Mouse (Mus musculus): ENCODE results near the gene Slc29a2.

The Slc29a2 gene

DNA sequence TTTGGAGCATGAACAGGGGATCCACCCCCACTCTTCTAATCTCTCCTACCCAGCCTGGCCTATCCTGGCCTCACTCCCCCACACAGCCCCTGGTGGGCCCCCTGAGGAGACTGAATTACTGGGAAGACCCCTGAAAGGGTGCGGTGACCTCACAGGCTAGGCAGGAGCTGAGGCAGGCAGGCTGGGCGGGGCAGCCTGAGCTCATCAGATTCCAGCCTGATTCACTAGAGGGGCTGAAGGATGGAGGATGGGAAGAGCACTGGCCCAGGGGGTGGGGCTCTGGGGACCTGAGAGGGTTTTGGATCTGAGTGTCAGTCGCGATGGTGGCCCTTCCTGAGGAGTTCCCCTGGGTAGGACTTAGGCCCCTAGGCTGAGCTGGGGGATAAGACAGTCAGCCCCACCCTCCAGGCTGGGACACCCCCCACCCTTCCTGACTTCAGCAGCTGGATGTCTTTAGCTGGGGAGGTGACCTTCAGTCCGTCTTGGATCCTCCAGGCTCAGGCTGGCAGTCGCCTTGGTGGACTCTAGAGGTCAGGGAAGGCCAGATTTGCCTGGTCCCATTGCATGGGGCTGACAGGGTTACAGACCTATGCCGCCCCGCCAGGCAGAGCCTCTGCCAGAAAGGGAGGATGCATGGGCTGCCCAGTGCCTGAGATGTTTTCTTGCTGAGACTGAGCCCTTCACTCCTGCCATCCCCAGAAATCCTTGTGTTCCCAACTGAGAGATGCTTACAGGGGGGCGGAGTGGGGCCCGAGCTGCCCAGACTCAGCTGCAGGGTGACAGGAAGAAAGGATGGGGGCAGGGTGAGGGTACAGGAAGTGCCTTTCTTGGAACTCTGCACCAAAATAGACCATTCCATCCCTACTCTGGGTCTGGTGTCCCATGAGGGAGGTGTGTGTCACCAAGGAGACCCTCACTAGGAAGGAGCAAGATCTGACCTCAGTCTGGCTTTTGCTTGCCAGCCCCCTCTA is 35.4 kb downstream of the Slc29a2 start:
- DNase-seq (ENCODE audit: low read depth, low spot score) = no peak

DNA sequence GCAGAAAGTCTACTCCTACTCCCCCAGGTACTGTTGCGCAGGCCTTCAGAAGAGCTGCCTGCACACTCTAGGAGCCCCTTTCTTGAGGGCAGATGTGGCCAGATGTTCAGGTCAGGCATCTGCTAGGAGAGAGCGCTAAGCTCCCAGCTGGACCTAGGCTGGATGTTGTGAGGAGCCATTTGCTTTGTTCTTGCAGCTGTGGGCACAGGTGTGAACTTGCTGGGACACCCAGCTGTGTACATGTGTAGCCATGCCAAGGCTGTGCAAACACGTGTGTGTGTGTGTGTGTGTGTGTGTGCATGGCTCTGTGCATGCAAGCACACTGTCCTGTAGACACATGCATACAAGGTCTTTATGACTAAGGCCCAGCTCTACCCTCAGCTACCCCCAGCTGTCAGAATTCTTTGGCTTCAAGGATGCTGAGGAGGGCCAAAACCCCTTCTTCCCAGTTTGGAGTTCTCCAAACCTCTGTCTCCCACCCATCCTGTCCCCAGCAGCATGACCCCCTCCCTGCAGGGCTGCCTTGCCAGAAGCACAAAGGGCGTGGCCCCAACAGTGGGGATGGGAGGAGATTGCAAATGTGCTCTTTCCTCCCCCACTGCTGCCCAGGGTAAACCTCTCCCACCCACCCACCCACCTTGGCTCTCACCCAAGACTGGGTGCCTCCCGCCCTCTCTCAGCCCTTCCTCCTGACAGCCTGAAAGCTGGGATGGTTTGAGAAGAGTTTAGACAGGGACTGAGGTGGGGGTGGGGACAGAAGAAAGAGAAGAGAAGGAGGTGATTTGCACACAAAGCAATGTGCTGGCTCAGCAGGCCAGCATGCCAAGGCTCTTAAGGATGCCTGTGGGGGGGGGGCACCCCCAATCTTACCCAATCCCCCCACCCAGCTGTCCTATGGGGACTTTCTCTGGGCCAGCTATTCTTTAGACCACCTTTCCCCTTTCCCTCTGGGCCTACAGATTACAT is 37.0 kb downstream of the Slc29a2 start:
- peak; percentile 11 for DNase-seq (ENCODE audit: low read depth, low spot score)

DNA sequence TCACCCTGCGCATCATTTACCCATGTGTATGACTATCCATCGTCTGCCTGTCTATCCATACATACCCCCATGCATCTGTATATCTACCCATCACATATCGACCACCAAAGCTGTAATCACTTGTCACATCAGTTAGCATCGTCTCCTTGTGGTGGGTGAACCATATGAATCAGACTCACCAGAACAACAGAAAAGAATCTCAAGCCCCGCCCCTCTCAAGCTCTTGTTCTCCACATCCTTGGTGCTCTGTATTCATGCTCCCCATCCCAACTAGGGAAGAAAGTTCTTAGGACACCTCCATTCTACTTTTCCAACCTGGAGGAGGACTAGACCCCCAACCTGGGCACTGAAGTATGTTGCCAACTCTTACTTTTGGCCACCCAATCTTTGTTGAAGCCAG is 38.4 kb downstream of the Slc29a2 start:
- no peak for DNase-seq (ENCODE audit: low read depth, low spot score)

DNA sequence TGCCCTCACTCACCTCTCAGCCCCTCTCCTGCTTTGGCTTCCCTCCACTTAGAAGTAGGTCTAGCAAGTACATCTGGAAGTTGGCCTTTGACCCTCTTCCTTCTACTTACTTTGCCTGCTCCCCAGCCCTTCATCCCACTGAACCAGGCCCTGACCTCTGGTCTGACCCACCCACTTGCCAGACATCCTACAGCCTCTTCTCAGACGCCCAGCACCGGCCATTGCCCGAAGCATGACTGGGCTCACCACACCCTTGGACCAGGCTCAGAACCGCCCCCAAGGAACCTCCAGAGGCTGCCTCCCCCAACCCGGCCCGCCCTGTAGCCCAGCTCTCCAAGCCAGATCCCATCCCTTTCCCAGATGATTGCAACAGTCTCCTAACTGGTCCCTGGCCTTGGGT is 38.8 kb downstream of the Slc29a2 start:
- DNase-seq (ENCODE audit: low read depth, low spot score) = no peak

DNA sequence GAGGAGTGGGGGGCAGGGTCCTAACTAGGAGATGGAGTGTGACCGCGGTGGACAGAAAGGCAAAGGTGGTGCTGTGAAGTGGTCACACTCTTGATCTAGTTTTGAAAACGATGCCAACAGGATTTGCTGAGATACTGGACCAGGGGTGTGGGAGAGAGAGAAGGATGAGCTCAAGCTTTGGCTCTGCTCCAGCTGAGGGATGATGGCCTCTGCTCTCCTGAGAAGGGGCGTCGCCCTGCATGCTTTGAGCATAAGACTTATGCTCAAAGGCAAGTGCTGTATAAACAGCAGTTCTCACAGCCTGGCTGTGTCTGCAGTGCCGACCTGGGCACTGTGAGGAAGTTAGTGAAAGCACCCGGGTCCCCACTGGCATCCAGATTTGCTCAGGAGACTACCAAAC is 41.4 kb downstream of the Slc29a2 start:
- no peak for DNase-seq (ENCODE audit: low read depth, low spot score)

DNA sequence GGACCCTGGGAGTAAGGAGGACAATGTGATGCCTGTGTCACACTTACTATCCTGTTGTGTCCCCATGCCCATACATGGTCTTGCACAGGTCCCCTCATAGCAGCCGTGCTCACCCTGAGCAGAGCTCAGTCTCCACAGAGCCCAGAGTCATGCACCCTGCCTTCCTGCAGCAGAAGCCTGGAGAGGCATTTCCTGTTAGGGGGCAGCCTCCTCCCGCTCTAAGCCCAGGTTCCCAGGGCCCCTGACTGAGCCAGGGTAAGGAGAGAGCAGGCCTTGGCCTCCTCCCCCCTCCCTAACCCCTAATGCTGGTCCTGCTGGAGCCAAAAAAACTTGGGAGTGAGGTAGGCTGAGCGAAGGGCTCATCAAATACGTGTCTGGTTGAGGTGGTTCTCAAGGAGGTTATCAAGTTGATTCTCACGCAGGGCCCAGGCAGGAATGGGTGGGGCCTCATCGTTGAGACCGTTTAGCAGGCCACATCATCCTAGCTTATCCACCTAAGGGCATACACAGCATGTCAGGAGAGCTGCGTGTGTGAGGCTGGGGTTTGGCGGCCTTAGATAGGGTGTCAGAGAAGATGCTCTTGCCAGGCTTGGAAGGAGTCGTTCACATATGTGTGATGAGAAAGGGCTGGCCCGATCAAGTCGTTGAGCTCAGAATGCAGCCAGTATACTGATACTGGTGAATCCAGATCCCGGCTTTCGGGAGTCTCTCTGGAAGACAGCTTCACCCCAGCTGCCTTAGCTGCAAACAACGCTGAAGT is 43.6 kb downstream of the Slc29a2 start:
- no peak for DNase-seq (ENCODE audit: low read depth, low spot score)

DNA sequence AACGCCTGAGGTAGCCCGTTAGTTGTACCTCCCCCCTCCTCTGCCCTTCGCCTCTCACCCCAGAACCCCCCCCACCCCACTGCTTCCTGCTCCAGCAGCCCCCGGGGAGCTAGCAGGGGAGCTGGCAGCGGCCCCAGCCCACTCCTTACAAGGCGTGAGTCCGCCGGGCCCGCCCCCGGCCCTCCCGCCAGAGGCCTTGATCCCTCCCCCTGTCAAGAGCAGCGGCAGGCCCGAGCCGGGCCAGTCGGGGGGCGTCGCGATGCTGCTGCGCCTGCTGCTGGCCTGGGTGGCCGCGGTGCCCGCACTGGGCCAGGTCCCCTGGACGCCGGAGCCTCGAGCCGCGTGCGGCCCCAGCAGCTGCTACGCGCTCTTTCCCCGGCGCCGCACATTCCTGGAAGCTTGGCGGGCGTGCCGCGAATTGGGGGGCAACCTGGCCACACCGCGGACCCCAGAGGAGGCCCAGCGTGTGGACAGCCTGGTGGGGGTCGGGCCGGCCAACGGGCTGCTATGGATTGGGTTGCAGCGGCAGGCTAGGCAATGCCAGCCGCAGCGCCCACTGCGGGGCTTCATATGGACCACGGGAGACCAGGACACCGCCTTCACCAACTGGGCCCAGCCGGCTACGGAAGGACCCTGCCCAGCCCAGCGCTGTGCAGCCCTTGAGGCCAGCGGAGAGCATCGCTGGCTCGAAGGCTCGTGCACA is 44.4 kb downstream of the Slc29a2 start, which contains the start of gene Cd248:
TSS of gene Cd248 (plus strand) at position 212 of the 703 bp plus-strand sequence.
- no peak for DNase-seq (ENCODE audit: low read depth, low spot score)

DNA sequence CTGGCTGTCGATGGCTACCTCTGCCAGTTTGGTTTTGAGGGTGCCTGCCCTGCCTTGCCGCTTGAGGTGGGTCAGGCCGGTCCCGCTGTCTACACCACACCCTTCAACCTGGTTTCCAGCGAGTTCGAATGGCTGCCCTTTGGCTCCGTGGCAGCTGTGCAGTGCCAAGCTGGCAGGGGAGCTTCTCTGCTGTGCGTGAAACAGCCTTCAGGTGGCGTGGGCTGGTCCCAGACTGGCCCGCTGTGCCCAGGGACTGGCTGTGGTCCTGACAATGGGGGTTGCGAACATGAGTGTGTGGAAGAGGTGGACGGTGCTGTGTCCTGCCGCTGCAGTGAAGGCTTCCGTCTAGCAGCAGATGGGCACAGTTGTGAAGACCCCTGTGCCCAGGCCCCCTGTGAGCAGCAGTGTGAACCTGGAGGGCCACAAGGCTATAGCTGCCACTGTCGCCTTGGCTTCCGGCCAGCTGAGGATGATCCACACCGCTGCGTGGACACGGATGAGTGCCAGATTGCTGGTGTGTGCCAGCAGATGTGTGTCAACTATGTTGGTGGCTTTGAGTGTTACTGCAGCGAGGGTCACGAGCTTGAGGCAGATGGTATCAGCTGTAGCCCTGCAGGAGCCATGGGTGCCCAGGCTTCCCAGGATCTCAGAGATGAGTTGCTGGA is 45.0 kb downstream of the Slc29a2 start:
- DNase-seq (ENCODE audit: low read depth, low spot score) = no peak

- DNase-seq (ENCODE audit: low read depth, low spot score) = no peak
These were observed 45.8 kb downstream of the Slc29a2 start for GRCm38 (mm10) chr19:5069486-5069885.

GRCm38 (mm10) chr19:5069978-5070377 is 46.3 kb downstream of the Slc29a2 start:
- DNase-seq (ENCODE audit: low read depth, low spot score) = no peak

DNA sequence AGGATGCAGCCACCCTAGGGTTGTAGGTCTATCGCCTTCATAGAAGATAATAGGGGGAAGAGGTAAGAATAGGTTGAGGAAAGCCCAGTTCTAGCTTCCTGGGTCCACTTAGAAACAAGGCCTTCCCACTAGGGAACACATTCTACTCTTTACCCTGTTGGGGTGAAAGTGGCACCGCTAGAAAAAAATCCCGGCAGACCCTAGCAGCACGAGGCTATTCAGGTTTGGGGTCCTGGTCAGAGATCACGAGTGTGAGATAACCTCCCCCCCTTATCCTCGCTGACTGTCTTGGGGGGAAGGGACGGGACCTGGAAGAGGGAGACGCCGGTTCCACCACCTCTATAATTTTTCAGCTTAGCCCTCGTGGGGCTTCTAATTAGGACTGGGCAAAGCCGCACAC is 47.4 kb downstream of the Slc29a2 start:
- no peak for DNase-seq (ENCODE audit: low read depth, low spot score)

GRCm38 (mm10) chr19:5071545-5072369 is 48.1 kb downstream of the Slc29a2 start:
- peak; percentile 93 for DNase-seq (ENCODE audit: low read depth, low spot score)

DNA sequence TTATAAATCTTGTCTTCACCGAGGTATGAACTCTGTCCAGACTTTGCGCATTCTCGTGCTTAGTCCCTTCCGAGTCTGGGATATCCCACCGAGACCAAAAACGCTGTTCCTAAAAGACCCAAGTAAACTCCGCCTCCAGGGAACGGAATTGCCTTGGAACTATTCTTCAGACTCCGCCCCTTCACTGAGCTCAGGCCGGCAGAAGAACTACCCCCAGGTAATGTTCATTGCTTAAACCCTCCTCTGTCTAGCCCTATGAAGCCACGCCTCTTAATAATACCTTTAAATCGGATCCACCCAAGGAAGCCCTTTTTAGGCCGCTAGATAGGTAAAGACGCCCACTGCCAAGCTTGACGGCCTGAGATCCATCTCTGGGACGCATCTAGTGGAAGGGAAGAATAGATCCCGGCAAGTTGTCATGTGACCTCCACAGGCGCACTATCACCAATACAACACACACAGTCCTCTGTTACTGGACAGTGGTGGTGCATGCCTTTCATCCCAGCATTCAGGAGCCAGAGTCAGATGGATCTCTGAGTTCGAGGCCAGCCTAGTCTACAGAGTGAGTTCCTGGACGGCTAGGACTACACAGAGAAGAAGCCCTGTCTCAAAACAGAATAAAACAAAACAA is 48.8 kb downstream of the Slc29a2 start:
- DNase-seq (ENCODE audit: low read depth, low spot score) = peak; percentile 72

DNA sequence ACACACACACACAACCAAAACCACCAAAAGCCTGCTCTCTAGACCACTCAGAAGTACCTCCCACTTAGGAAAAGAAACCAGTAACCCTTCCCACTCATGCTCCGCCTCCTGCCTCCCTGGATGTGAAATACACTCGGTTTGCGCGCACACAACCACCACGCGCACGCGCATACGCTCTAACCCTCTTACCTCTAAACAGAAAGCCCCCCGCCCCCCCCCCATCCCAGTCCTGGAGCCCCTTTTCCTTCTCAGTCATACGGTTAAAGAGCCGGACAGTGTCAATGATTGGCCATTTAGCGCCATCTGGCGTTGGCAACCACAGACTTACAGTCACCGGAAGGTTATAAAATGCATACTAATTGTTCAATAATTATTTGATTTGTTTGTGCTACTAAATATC is 49.4 kb downstream of the Slc29a2 start:
- peak; percentile 68 for DNase-seq (ENCODE audit: low read depth, low spot score)

DNA sequence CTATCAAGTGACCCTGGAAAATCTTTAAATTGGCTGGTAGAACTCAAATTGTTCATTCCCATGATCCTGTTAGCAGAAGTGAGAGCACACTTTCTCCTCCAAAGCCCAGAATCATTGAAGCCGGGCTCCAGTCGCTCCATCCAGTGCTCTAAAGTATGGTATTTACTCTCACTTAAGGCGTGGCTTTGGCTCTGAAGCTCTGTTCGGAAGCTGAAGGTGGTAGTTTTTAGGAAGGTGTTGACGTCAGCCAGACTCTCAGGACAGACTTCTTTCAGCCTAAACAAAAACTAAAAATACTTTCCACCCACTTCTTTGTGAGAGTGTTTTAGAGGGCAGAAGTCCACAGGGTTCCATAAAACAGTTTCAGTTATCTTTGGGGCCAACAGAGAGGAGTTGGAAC is 49.9 kb downstream of the Slc29a2 start:
- no peak for DNase-seq (ENCODE audit: low read depth, low spot score)

DNA sequence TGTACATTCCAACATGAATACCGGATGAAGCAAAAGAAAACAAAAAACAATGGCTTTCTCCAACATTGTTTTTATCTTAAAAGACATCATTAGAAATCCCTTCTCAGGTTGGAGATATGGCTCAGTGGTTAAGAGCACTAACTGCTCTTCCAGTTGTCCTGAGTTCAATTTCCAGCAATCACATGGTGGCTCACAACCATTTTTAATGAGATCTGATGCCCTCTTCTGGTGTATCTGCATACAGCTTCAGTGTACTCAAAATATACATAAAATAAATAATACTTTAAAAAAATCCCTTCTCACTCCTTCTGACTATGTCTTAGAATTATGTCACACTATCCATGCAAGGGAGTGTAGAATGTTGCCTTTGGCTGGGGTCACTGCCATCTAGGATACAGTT is 55.6 kb downstream of the Slc29a2 start:
- DNase-seq (ENCODE audit: low read depth, low spot score) = no peak
